In the genomic region with DNA sequence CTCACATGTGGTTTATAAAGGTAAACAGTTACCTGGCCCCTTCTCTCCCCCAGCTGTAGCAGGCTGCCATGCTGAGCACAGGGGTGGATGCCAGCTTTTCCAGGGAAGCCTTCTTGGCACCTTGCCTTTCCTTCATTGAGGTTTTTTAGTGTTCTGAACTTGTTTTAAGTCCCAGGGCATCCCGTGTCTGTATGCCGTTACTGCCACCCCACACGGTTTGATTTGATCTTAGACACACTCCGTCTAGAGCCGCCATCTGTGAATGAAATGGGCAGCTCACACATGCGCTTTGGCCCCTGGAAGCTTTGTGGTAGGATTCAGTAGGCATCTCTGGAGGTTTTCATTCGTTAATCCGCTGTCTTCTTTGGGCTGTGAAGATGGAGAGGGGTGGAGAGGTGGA, we compare ENCODE assay signal across 16 mouse cellular contexts. TPM values are rescaled to one million over a fixed set of nuclear protein-coding genes. Genes with fewer than 3 reads are reported as not detected.
DNase-seq lines count a peak whose midpoint lies in the region; TF ChIP-seq lines count a peak whose summit lies in the region.
"Had no signal": no experiment of that assay in that cellular context is flagged by ENCODE, and none has a peak within 500 bp of the region (broad histone marks: within the 10 kb centered on the region; RNA-seq: fewer than 3 reads in every experiment).

No protein-coding gene starts in this region.

- H3K27ac ChIP-seq in layer of hippocampus, adult 2 months: peak overlapping the region; percentile 91
- H3K27ac ChIP-seq: embryonic facial prominence, embryonic 10.5 days; hindbrain, embryonic 13.5 days; hindbrain, postnatal 0 days had no signal

- no peak overlapping the region for H3K4me3 ChIP-seq in layer of hippocampus, adult 2 months
- H3K4me3 ChIP-seq: embryonic facial prominence, embryonic 10.5 days; hindbrain, embryonic 13.5 days had no signal

- TF ChIP-seq CTCF in layer of hippocampus, adult 2 months (conservative IDR thresholded peaks at IDR 0.05): no peak

- DNase-seq in cerebellum, postnatal 10 days: peak; percentile 39 to 53
- DNase-seq in cerebellum, adult 18-20 months: no peak
- DNase-seq in layer of hippocampus, adult 2 months (ENCODE audit: low spot score in 2 of 2): no peak
- no peak for DNase-seq in layer of hippocampus, adult 9-10 months (ENCODE audit: low spot score)
- peak; percentile 30 for DNase-seq in retina, postnatal 1 day
- DNase-seq in retina, embryonic 14.5 days (ENCODE audit: low spot score): no peak
- no peak for DNase-seq in lung, postnatal 14 days
- DNase-seq: adrenal gland, postnatal 14 days; cerebellum, adult 9-10 months; cerebellum, postnatal 36 days; gastrocnemius, postnatal 14 days; heart, postnatal 14 days had no signal

RNA-seq across cellular contexts. Expression of a gene that starts 23.8 kb away (rescaled TPM):
- 100 to 1,000 TPM; 103 to 107 TPM for total RNA-seq in layer of hippocampus, adult 2 months (2021)
- total RNA-seq: hematopoietic stem cell, adult 5-6 weeks had no signal

Comparison
In these comparisons a context has a peak if more than half of its experiments do, and no peak if none do; other contexts are left out.
1. DNase-seq: peak in cerebellum, postnatal 10 days (2 of 2) and retina, postnatal 1 day (single experiment); none in cerebellum, adult 18-20 months (0 of 2), layer of hippocampus, adult 2 months (0 of 2), layer of hippocampus, adult 9-10 months (single experiment), retina, embryonic 14.5 days (single experiment) and lung, postnatal 14 days (single experiment).